Mouse (Mus musculus) hindbrain, embryonic 15.5 days (tissue): ENCODE measurements at regions not wholly inside any gene's neighbourhood (a gene's known extent, or its start where the extent isn't known, plus 50 kb on each side); places are given as distances from the start of the nearest gene placed in this dataset.

Source experiments
- ATAC-seq: fragments of 200-750 bp; cut with Nextera tagmentation; 2 replicates; pipeline ENCODE4 v1.8.0; 2017; ENCODE audit warnings: low read depth, moderate number of reproducible peaks, moderate TSS enrichment; ENCODE audit not compliant: low FRiP score
- H3K27ac ChIP-seq: fragments of 300-500 bp; sonication (generic); replicated peaks from 2 replicates; pipeline ENCODE4 v1.5.1; 2015; ENCODE audit warnings: mild to moderate bottlenecking, inconsistent platforms
- H3K27me3 ChIP-seq: fragments of 300-500 bp; sonication (generic); 2 replicates; pipeline ENCODE4 v1.6.1; 2015; ENCODE audit warnings: control low read depth, inconsistent platforms
- H3K36me3 ChIP-seq: fragments of 300-500 bp; sonication (generic); 2 replicates; pipeline ENCODE4 v1.6.1; 2015; ENCODE audit warnings: control low read depth, inconsistent platforms
- H3K4me1 ChIP-seq: fragments of 300-500 bp; sonication (generic); replicated peaks from 2 replicates; pipeline ENCODE4 v1.6.1; 2015; ENCODE audit warnings: control low read depth, inconsistent platforms
- H3K4me2 ChIP-seq: fragments of 300-500 bp; sonication (generic); 2 replicates; pipeline ENCODE4 v1.6.1; 2015; ENCODE audit warnings: moderate library complexity, mild to moderate bottlenecking, inconsistent platforms
- H3K4me3 ChIP-seq: fragments of 300-500 bp; sonication (generic); 2 replicates; pipeline ENCODE4 v1.5.1; 2015; ENCODE audit warnings: mild to moderate bottlenecking, inconsistent platforms
- H3K9ac ChIP-seq: fragments of 300-500 bp; sonication (generic); 2 replicates; pipeline ENCODE4 v1.6.1; 2015; ENCODE audit warnings: inconsistent platforms
- H3K9me3 ChIP-seq: fragments of 300-500 bp; sonication (generic); 2 replicates; pipeline ENCODE4 v1.6.1; 2016; ENCODE audit warnings: control low read depth, inconsistent platforms
- WGBS: fragments of 180-500 bp; shearing (Covaris S2); methylation state at CpG from one replicate; pipeline ENCODE4 v1.1.7; 2015; 5-methylcytosine and 5-hydroxymethylcytosine counted together

DNA sequence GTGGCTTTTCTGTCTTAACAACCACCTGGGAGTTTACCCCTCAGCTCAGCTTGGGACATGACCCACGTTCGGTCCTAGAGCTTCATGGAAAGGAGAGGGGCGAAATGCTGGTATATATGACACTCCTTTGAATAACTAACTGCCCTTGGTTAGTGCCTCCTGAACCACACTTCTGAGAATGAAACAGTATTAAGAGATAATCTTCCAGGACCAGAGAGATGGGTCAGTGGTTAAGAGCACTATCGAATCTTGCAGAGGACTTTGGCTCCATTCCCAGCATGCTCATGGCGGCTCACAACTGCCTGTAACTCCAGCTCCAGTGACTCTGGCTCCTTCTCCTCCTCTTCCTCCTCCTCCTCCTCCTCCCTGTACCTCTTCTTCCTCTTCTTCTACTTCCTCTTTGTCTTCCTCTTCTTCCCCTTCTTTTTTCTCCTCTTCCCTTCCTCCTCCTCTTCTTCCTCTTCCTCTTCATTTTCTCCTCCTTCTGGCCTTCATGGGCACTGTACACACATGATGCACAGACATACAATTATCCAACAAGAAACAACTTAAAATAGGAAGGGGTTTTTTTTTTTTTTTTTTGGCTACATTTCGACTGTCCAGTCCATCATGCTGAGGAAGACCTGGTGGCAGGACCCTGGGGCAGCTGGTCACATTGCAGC, 71.0 kb upstream of the Ctnnb1 start:
- WGBS: 94% methylated on average over 6 of the region's 6 CpGs
- no peak overlapping the region for H3K4me3 ChIP-seq
- ATAC-seq: no peak

DNA sequence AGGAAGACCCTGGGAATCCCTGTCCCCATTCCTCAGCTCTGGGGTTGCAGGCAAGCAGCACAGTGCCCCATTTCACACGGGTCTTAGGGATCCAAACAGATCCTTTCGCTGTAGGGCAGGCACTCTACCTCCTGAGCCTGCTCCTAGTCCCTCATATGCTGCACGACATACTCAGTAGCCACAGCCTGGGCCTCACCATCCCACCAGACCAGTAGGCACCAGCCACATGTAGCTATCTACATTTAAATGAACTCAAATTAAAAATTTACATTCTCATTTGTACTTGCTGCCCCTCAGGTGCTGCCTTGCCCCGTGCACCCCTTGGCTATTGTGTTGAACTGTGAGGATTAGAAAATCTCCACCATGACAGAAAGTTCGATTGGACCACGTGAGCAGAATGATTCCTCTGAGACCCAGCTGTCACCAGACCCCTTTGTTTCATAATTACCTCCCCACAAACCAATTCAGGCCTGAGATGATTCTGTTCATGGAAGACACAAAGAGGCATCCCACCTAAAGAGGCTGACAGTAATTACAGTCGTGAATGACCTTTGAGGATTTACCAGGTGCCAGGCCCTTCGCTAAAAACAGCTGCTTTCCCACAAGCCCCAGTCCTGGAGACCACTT, 67.9 kb upstream of the Ctnnb1 start:
- no peak for ATAC-seq
- Histone ChIP-seq H3K27me3 (0 out of 2 replicates have a peak, but pooled peaks cover 4% of the 10 kb centered on the region), H3K9ac (no peak overlapping the region), H3K9me3 (no peaks in the 10 kb centered on the region), H3K36me3 (no peaks in the 10 kb centered on the region), H3K4me2 (no peak overlapping the region), H3K27ac (0 out of 2 replicates have a peak overlapping the region, but pooled peaks have one; percentile 1), H3K4me3 (no peak overlapping the region), H3K4me1 (peaks cover 32% of the 10 kb centered on the region)
- 36% methylated on average over 8 of the region's 8 CpGs for WGBS

More for the DNA sequence above, 71.0 kb upstream of the Ctnnb1 start:
- H3K27ac ChIP-seq: no peak overlapping the region
- H3K9me3 ChIP-seq: no peaks in the 10 kb centered on the region
- no peaks in the 10 kb centered on the region for H3K36me3 ChIP-seq
- no peak overlapping the region for H3K9ac ChIP-seq
- H3K4me2 ChIP-seq: no peak overlapping the region
- H3K4me1 ChIP-seq: peaks cover 21% of the 10 kb centered on the region
- H3K27me3 ChIP-seq: no peaks in the 10 kb centered on the region

DNA sequence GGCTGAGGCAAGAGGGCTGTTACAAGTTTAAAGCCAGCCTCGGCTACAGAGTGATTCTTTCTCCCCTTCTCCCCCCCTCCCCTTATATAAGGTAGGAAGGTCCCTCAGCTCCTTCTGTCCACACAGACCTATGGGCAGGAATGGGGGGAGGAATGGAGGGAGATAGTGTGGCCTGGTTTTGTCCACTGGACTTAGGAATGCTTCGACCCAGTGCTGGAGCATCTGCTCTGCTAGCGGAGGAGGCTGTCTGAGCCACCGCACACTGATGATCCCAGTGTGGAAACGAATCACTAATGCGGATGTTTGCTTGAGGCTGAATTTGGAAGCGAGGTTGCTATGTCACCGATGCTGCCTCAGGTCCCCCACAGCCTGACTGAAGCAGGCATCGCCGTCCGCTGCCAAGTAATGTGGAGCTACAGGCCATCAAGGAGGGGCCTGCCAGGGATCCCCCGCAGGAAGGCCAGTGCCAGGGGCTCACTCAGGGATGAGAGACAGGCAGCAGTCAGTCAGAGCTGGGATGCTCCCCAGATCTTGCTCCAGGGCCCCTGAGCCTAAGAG, 67.1 kb upstream of the Ctnnb1 start:
- WGBS: 22% methylated on average over 12 of the region's 12 CpGs
- H3K27me3 ChIP-seq: 0 out of 2 replicates have a peak, but pooled peaks cover 4% of the 10 kb centered on the region
- peaks cover 39% of the 10 kb centered on the region for H3K4me1 ChIP-seq
- H3K27ac ChIP-seq: 0 out of 2 replicates have a peak overlapping the region, but pooled peaks have one; percentile 1
- H3K4me3 ChIP-seq: no peak overlapping the region
- no peaks in the 10 kb centered on the region for H3K36me3 ChIP-seq
- peak; percentile 36; the same call in 1 of the 2 replicates for ATAC-seq
- H3K4me2 ChIP-seq: no peak overlapping the region
- no peak overlapping the region for H3K9ac ChIP-seq
- no peaks in the 10 kb centered on the region for H3K9me3 ChIP-seq

DNA sequence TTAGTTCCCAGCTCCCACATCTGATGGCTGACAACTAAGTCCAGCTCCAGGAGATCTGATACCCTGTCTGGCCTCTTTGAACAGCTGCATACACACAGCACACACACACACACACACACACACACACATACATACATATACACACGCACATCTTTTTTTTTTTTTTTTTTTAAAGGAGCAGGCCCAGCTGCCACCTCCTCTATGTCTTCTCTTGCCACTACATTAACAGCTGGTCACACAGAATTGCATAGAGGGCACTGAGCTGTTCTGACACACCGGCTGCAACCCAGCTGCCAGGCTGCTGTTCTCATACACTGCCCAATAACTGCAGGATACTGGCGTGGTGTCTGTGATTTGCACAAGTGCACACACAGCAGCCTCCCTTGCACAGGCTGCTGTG, 64.6 kb upstream of the Ctnnb1 start:
- no peaks in the 10 kb centered on the region for H3K36me3 ChIP-seq
- H3K4me3 ChIP-seq: no peak overlapping the region
- no peak overlapping the region for H3K27ac ChIP-seq
- no peak for ATAC-seq
- no peak overlapping the region for H3K9ac ChIP-seq
- peaks cover 53% of the 10 kb centered on the region for H3K4me1 ChIP-seq
- WGBS: 68% methylated on average over 3 of the region's 3 CpGs
- H3K9me3 ChIP-seq: no peaks in the 10 kb centered on the region
- H3K4me2 ChIP-seq: no peak overlapping the region
- 0 out of 2 replicates have a peak, but pooled peaks cover 4% of the 10 kb centered on the region for H3K27me3 ChIP-seq

DNA sequence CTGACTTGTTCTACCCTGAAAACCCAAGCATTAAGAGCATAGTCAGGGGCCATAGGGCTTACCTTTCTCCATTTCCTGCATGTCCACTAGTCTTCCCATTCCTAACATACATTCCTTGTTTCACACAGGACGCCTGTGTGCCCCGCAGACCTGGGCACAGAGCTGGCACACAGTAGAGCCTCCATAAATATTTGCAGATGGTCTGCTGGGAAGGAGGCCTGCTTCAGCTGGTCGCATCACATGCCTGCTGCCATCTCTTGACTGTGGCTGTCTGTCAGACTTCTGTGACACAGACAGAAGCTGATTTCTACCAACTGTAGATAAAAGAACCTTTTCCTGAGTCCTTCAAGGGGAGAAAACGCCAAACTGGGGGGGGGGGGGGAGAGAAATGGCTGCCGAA, 62.8 kb upstream of the Ctnnb1 start:
- Histone ChIP-seq H3K4me3 (no peak overlapping the region), H3K27ac (peak overlapping the region; percentile 58), H3K9ac (no peak overlapping the region), H3K36me3 (no peaks in the 10 kb centered on the region), H3K9me3 (no peaks in the 10 kb centered on the region), H3K27me3 (0 out of 2 replicates have a peak, but pooled peaks cover 4% of the 10 kb centered on the region), H3K4me2 (no peak overlapping the region), H3K4me1 (peaks cover 57% of the 10 kb centered on the region)
- 41% methylated on average over 5 of the region's 5 CpGs for WGBS
- ATAC-seq: no peak

DNA sequence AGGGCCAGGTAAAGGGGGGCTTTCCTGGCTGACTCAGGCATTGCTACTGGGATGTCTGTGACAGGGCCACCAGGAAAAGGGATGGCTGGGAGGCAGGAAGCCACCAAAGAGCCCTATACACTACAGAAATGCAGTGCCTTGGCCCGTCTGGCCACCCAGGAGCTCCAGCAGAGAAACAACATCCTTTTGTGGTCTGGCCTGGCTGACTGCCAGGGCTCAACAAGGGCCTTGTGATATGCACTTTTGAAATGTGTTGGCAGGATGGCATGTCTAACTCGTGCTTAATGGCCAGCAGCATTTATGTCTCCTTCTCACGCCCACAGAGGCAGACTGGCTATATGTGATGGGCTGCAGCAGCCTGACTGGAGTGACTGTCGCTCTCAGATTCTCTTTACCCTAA, 62.3 kb upstream of the Ctnnb1 start:
- ATAC-seq: peak; percentile 69; the same call in 1 of the 2 replicates
- peaks cover 53% of the 10 kb centered on the region for H3K4me1 ChIP-seq
- H3K9ac ChIP-seq: no peak overlapping the region
- H3K36me3 ChIP-seq: no peaks in the 10 kb centered on the region
- peak overlapping the region; percentile 58 for H3K27ac ChIP-seq
- 25% methylated on average over 4 of the region's 4 CpGs for WGBS
- no peak overlapping the region for H3K4me2 ChIP-seq
- no peak overlapping the region for H3K4me3 ChIP-seq
- H3K9me3 ChIP-seq: no peaks in the 10 kb centered on the region
- 0 out of 2 replicates have a peak, but pooled peaks cover 4% of the 10 kb centered on the region for H3K27me3 ChIP-seq

DNA sequence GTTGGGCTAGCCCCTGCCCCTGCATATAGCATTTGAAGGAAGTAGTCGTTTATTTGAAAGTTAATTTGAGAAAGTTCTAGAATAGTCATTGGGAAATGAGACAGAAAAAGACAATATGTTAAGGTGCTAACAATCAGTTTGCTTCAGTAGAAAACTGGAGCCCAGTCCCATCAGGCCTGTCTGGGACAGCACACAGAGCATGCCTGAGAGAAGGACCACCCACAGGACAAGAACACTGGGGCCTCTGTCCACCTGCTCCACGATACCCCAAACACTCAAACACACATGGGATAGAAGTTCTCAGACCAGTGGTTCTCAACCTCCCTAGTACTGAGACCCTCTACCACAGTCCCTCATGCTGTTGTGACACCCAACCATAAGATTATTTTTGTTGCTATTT, 61.2 kb upstream of the Ctnnb1 start:
- Histone ChIP-seq H3K36me3 (no peaks in the 10 kb centered on the region), H3K4me3 (no peak overlapping the region), H3K4me1 (peaks cover 44% of the 10 kb centered on the region), H3K27me3 (0 out of 2 replicates have a peak, but pooled peaks cover 4% of the 10 kb centered on the region), H3K27ac (no peak overlapping the region), H3K4me2 (no peak overlapping the region), H3K9ac (no peak overlapping the region), H3K9me3 (no peaks in the 10 kb centered on the region)
- 79% methylated on average over 2 of the region's 2 CpGs for WGBS
- no peak for ATAC-seq

DNA sequence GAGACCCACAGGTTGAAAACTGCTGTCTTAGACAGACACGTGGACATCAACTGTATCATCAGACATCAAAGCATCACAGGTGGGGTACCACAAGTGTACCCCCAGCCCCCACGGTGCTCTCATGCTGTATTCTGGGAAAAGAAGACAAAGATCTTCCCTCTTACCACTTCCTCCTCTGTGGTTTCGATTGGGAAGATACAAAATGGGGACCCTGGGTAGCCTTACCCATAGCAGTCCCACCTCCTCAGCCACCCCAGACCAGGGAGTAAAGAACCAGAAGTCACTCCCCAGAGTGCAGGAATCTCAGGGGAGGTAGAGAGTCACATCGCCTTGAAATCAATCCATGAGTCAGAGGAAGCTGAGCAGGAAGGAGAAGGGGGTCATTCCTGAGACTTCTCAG, 60.7 kb upstream of the Ctnnb1 start:
- ATAC-seq: no peak

DNA sequence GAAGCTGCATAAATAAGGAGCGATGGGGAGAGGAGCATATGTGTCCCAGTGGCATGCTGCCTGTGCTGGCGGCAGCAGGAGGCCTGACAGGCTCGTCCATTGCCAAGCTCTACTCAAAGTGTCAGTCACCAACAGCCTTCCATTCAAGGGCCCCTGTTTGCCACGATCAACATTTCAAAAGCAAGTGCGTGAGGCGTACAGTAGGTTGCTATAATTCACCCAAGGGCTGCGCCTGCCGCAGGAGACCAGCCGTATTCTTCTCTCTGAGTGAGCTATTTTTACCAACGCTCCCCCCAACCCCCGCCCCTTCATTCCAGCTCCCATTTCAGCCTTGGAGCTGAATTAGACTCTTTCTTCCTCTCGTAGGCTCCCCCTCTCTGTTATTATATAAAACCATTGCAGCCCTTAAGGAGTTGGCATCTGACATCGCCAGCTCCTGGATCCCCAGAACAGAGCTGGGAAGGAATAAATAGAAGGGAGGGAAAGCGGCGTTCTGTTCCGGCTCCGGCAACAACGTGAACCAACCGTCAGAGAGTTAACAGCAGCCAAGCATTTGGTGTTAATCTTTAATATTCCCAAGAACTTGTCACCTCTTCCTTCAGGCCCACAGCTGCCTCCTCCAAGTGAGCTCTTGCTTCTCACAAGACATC, 59.5 kb upstream of the Ctnnb1 start:
- Histone ChIP-seq H3K27me3 (no peaks in the 10 kb centered on the region), H3K9ac (no peak overlapping the region), H3K4me3 (no peak overlapping the region), H3K9me3 (no peaks in the 10 kb centered on the region), H3K4me1 (peaks cover 43% of the 10 kb centered on the region), H3K27ac (peak overlapping the region; percentile 68), H3K36me3 (no peaks in the 10 kb centered on the region), H3K4me2 (peak overlapping the region; percentile 37)
- WGBS: 21% methylated on average over 19 of the region's 19 CpGs
- ATAC-seq: peak; percentile 58

More for the DNA sequence above, 60.7 kb upstream of the Ctnnb1 start:
- WGBS: 86% methylated on average over 4 of the region's 4 CpGs
- Histone ChIP-seq H3K9ac (no peak overlapping the region), H3K27ac (no peak overlapping the region), H3K4me2 (no peak overlapping the region), H3K9me3 (no peaks in the 10 kb centered on the region), H3K4me1 (peaks cover 44% of the 10 kb centered on the region), H3K27me3 (0 out of 2 replicates have a peak, but pooled peaks cover under 1% of the 10 kb centered on the region), H3K4me3 (no peak overlapping the region), H3K36me3 (no peaks in the 10 kb centered on the region)

DNA sequence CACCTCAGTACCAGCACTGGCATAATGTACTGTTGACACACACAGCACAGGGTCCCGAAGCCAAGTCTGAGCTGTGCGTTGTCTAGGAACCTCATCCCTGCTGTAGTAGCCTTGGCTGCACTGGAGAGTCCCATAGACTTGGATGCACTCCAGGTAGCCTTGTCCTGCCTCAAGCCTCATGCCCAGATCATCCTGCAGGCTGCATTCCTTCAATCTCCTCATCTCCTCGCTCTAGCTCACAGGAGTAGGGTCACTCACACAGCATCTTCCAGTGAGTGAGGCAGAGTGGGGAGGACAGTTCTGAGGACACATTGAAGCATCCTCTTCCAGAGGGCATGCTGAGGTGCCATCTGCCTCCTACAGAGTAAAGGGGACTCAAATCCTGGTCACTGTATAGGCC, 55.7 kb upstream of the Ctnnb1 start:
- Histone ChIP-seq H3K4me1 (peaks cover 18% of the 10 kb centered on the region), H3K4me2 (no peak overlapping the region), H3K9ac (no peak overlapping the region), H3K36me3 (no peaks in the 10 kb centered on the region), H3K27ac (no peak overlapping the region), H3K27me3 (no peaks in the 10 kb centered on the region), H3K4me3 (no peak overlapping the region), H3K9me3 (no peaks in the 10 kb centered on the region)
- 88% methylated on average over 3 of the region's 3 CpGs for WGBS
- ATAC-seq: no peak

DNA sequence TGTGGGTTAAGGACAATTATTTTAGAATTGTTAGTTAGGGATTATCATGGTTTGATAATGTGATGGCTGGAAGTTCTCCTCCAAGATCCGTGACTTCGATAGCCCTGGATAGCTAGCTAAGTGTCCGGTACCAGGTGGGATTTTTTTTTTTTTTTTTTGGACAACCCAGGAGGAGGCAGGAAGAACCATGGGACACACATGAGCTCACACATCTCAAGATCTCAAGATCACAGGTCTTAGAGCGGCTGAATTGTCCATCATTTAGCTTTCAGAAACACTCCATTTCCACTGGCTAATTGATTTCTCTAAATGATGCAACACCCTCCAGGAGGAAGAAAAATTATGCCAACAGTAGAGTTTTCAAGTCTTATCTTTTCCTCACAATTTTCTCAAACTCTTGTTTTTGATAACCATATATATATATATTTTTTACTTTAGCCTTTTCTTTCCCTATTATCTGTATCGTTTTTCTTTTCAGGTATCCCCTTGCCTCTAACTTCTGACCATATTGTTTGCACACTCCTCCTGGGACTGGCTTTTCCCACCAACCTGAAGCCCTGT, 54.5 kb upstream of the Ctnnb1 start:
- no peak overlapping the region for H3K27ac ChIP-seq
- no peaks in the 10 kb centered on the region for H3K27me3 ChIP-seq
- no peaks in the 10 kb centered on the region for H3K9me3 ChIP-seq
- H3K4me3 ChIP-seq: no peak overlapping the region
- H3K4me1 ChIP-seq: peaks cover 8% of the 10 kb centered on the region
- no peak for ATAC-seq
- no peak overlapping the region for H3K4me2 ChIP-seq
- 94% methylated on average over 5 of the region's 5 CpGs for WGBS
- no peak overlapping the region for H3K9ac ChIP-seq
- H3K36me3 ChIP-seq: no peaks in the 10 kb centered on the region

DNA sequence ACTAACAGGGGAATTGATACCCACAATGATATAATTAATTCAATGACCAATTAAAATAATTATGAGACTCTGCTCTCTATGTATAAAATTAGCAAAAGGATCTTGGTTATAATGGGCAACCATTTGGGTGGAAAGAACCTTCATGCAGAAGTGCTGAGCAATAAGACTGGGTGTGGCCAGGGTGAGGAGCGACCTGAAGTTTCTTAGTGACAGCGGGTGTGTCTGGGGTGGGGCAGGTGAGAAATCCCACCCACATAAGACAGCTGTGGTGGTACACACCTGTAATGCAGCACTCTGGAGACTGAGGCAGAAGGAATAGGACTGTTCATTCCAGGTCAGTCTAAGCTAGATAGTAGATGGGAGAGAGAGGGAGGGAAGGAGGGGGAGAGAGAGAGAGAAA, 51.9 kb upstream of the Ctnnb1 start:
- H3K36me3 ChIP-seq: no peaks in the 10 kb centered on the region
- H3K4me1 ChIP-seq: no peaks in the 10 kb centered on the region
- no peak overlapping the region for H3K9ac ChIP-seq
- H3K4me3 ChIP-seq: no peak overlapping the region
- H3K27ac ChIP-seq: no peak overlapping the region
- H3K4me2 ChIP-seq: no peak overlapping the region
- WGBS: 90% methylated on average over 2 of the region's 2 CpGs
- no peak for ATAC-seq
- H3K27me3 ChIP-seq: no peaks in the 10 kb centered on the region
- H3K9me3 ChIP-seq: no peaks in the 10 kb centered on the region
